ENCODE assay signal across 9 mouse cellular contexts in the genomic region with DNA sequence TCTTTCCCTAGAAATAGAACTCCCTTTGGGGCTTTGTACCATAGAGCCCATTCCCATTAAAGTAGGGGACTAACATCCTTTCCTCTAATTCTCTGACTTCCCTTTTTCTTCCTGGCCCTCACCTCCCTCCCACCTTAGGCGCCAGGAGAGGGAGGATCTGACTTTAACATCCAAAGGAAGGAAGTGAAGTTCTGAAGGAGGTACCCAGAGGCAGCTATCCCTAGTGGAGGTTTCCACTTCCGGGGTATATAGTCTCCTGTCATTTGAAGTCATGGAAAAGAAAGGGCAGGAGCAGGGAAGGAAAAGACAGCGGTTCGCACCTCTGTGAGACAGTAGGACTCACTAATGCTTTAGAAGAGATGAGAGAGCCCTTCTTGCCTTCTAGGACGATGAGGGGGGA. TPM values are rescaled to one million over a fixed set of nuclear protein-coding genes. Genes with fewer than 3 reads are reported as not detected.
DNase-seq lines count a peak whose midpoint lies in the region; ATAC-seq lines count a peak whose summit lies in the region.
"Had no signal": no experiment of that assay in that cellular context is flagged by ENCODE, and none has a peak within 500 bp of the region (broad histone marks: within the 10 kb centered on the region; RNA-seq: fewer than 3 reads in every experiment).

No protein-coding gene starts in this region.

- peak overlapping the region; percentile 31 to 41; a peak in 2 of 4 replicates for H3K27ac ChIP-seq in heart, embryonic 14.5 days (replicated peaks in 1 of 2; ENCODE audit: control insufficient read depth in 1 of 2, insufficient read depth in 1 of 2, low read depth in 2 of 2, low read length in 2 of 2)
- H3K27ac ChIP-seq in forebrain, embryonic 13.5 days: peak overlapping the region; percentile 70
- 0 out of 2 replicates have a peak overlapping the region, but pooled peaks have one; percentile 8 for H3K27ac ChIP-seq in liver, embryonic 13.5 days

- 37% methylated on average over 4 of the region's 5 CpGs for WGBS in heart, embryonic 14.5 days
- 43% methylated on average over 5 of the region's 5 CpGs for WGBS in forebrain, embryonic 13.5 days
- WGBS in liver, embryonic 13.5 days (ENCODE audit: insufficient replicate concordance): 21% methylated on average over 5 of the region's 5 CpGs

- no peak overlapping the region for H3K4me3 ChIP-seq in heart, embryonic 14.5 days (ENCODE audit: control insufficient read depth in 1 of 2, insufficient read depth in 1 of 2, low read depth in 1 of 2, low read length in 2 of 2)
- H3K4me3 ChIP-seq in forebrain, embryonic 13.5 days: no peak overlapping the region
- no peak overlapping the region for H3K4me3 ChIP-seq in liver, embryonic 13.5 days (replicated peaks)

- H3K27me3 ChIP-seq in heart, embryonic 14.5 days (ENCODE audit: control insufficient read depth, insufficient read depth, low read length): no peaks in the 10 kb centered on the region
- H3K27me3 ChIP-seq in forebrain, embryonic 13.5 days: no peaks in the 10 kb centered on the region
- H3K27me3 ChIP-seq in liver, embryonic 13.5 days: no peaks in the 10 kb centered on the region

- peak overlapping the region; percentile 51; the same call in 1 of the 2 replicates for H3K4me2 ChIP-seq in heart, embryonic 14.5 days (ENCODE audit: low read length)
- H3K4me2 ChIP-seq in forebrain, embryonic 13.5 days: peak overlapping the region; percentile 16; the same call in 1 of the 2 replicates
- H3K4me2 ChIP-seq in liver, embryonic 13.5 days: no peak overlapping the region

- no peaks in the 10 kb centered on the region for H3K9me3 ChIP-seq in heart, embryonic 14.5 days (ENCODE audit: control insufficient read depth, low read length)
- H3K9me3 ChIP-seq in forebrain, embryonic 13.5 days (replicated peaks): no peaks in the 10 kb centered on the region
- H3K9me3 ChIP-seq in liver, embryonic 13.5 days (replicated peaks): no peaks in the 10 kb centered on the region

- no peak for ATAC-seq in heart, embryonic 14.5 days (ENCODE audit: insufficient number of reproducible peaks, insufficient read depth, low FRiP score, low read depth)
- ATAC-seq in forebrain, embryonic 13.5 days: peak; percentile 7
- ATAC-seq in liver, embryonic 13.5 days (ENCODE audit: low read depth): no peak
- ATAC-seq in erythroblast, adult 5-6 weeks (replicated peaks; ENCODE audit: low FRiP score, poor library complexity, severe bottlenecking): no peak

- peak overlapping the region; percentile 42; the same call in 1 of the 2 replicates for H3K9ac ChIP-seq in heart, embryonic 14.5 days (ENCODE audit: low read length)
- 0 out of 2 replicates have a peak overlapping the region, but pooled peaks have one; percentile 16 for H3K9ac ChIP-seq in forebrain, embryonic 13.5 days
- H3K9ac ChIP-seq in liver, embryonic 13.5 days: no peak overlapping the region

- intact Hi-C loops in heart, postnatal 14 days (cut with DNase I): loop anchor here (2.0 kb wide), 1 partner anchor 313 kb away; no protein-coding TSS in a partner anchor

- no peak for DNase-seq in heart, postnatal 14 days
- peak; percentile 23 for DNase-seq in CD4-positive, CD25-positive, alpha-beta regulatory T cell, adult 2 months (ENCODE audit: low read depth, low spot score)
- DNase-seq in liver, embryonic 13.5 days: no peak
- DNase-seq in adrenal gland, adult 2 months: no peak
- no peak for DNase-seq in cerebellum, postnatal 4 days (ENCODE audit: low spot score in 2 of 2)
- DNase-seq: right cerebral cortex, postnatal 14 days had no signal

- no peaks in the 10 kb centered on the region for H3K36me3 ChIP-seq in heart, embryonic 14.5 days (ENCODE audit: control insufficient read depth, insufficient read depth, low read length)
- H3K36me3 ChIP-seq in forebrain, embryonic 13.5 days (ENCODE audit: poor library complexity, severe bottlenecking): no peaks in the 10 kb centered on the region
- no peaks in the 10 kb centered on the region for H3K36me3 ChIP-seq in liver, embryonic 13.5 days

- H3K4me1 ChIP-seq in heart, embryonic 14.5 days (ENCODE audit: control insufficient read depth in 2 of 2, insufficient read depth in 2 of 2, low read length in 2 of 2): peaks cover 7 to 8% of the 10 kb centered on the region in 2 experiments
- peaks cover 25% of the 10 kb centered on the region for H3K4me1 ChIP-seq in forebrain, embryonic 13.5 days
- H3K4me1 ChIP-seq in liver, embryonic 13.5 days (replicated peaks): no peaks in the 10 kb centered on the region; the same call in 1 of the 2 replicates

RNA-seq across cellular contexts. Expression of gene 4930558K02Rik, which starts 19.9 kb away (rescaled TPM):
- not detected in 2 replicates for polyA plus RNA-seq in heart, embryonic 14.5 days (2014; fragmentation: Nextera tagmentation; extraction: Ambion mirVana)
- total RNA-seq in heart, postnatal 14 days (2021): not detected
- polyA plus RNA-seq in forebrain, embryonic 13.5 days (2015; fragmentation: Nextera tagmentation; extraction: Ambion mirVana): not detected in 2 replicates
- polyA plus RNA-seq in liver, embryonic 13.5 days (2015; fragmentation: Nextera tagmentation; extraction: Ambion mirVana): not detected in 2 replicates
- total RNA-seq in adrenal gland, adult 2 months (2021): not detected
- polyA plus RNA-seq in adrenal gland, adult 2 months (2012; rRNA removed): not detected in 2 replicates
- not detected in 2 replicates for total RNA-seq in erythroblast, adult 5-6 weeks (2015; ENCODE audit: low replicate concordance)
- total RNA-seq in erythroblast, adult 5-6 weeks (2017; ENCODE audit: low replicate concordance): not detected in 2 replicates

RNA-seq across cellular contexts. Expression of gene Pigc, which starts 30.4 kb away (rescaled TPM):
- polyA plus RNA-seq in heart, embryonic 14.5 days (2014; fragmentation: Nextera tagmentation; extraction: Ambion mirVana): 24.8 and 33.1 TPM in 2 replicates
- 10 to 100 TPM; 17.6 to 21.6 TPM for total RNA-seq in heart, postnatal 14 days (2021)
- polyA plus RNA-seq in forebrain, embryonic 13.5 days (2015; fragmentation: Nextera tagmentation; extraction: Ambion mirVana): 30.9 and 31.6 TPM in 2 replicates
- polyA plus RNA-seq in liver, embryonic 13.5 days (2015; fragmentation: Nextera tagmentation; extraction: Ambion mirVana): 11.9 and 13.5 TPM in 2 replicates
- total RNA-seq in adrenal gland, adult 2 months (2021): 10 to 100 TPM; 14.5 to 16.2 TPM
- polyA plus RNA-seq in adrenal gland, adult 2 months (2012; rRNA removed): 6.5 and 12.6 TPM in 2 replicates
- total RNA-seq in erythroblast, adult 5-6 weeks (2015; ENCODE audit: low replicate concordance): 11.9 TPM in 2 replicates
- total RNA-seq in erythroblast, adult 5-6 weeks (2017; ENCODE audit: low replicate concordance): 18.5 and 19.2 TPM in 2 replicates

Comparison
In these comparisons a context has a peak if more than half of its experiments do, and no peak if none do; other contexts are left out.
1. H3K27ac ChIP-seq: peak in every context shown above with its lines; median percentile 70 in forebrain, embryonic 13.5 days; 36 in heart, embryonic 14.5 days; 8 in liver, embryonic 13.5 days.